Mouse (Mus musculus) 416B (cell line): Measurements from ENCODE around the gene 4930432M17Rik.

Source experiments
- DNase-seq: peaks from one replicate; pipeline ENCODE4 v3.0.0; 2011; ENCODE audit warnings: low read depth

The 4930432M17Rik gene

GRCm38 (mm10) chr3:121707106-121707505 lies 36.5 kb downstream of the 4930432M17Rik start:
- no peak for DNase-seq

- DNase-seq: no peak
Observed at GRCm38 (mm10) chr3:121710894-121711531, 40.5 kb downstream of the 4930432M17Rik start.

- no peak for DNase-seq
Observed at GRCm38 (mm10) chr3:121712222-121712621, 41.7 kb downstream of the 4930432M17Rik start.

GRCm38 (mm10) chr3:121713151-121713701 lies 42.7 kb downstream of the 4930432M17Rik start:
- no peak for DNase-seq

- no peak for DNase-seq
Observed at GRCm38 (mm10) chr3:121713816-121714215, 43.3 kb downstream of the 4930432M17Rik start.

- DNase-seq: no peak
Observed at GRCm38 (mm10) chr3:121714461-121714860, 43.9 kb downstream of the 4930432M17Rik start.

- no peak for DNase-seq
Observed at GRCm38 (mm10) chr3:121715336-121715735, 44.8 kb downstream of the 4930432M17Rik start.

GRCm38 (mm10) chr3:121715741-121716459 lies 45.3 kb downstream of the 4930432M17Rik start:
- no peak for DNase-seq

- no peak for DNase-seq
Observed at GRCm38 (mm10) chr3:121716480-121716879, 45.9 kb downstream of the 4930432M17Rik start.

GRCm38 (mm10) chr3:121718679-121719078 lies 48.1 kb downstream of the 4930432M17Rik start:
- no peak for DNase-seq

- DNase-seq: no peak
Observed at GRCm38 (mm10) chr3:121719701-121720100, 49.1 kb downstream of the 4930432M17Rik start.

GRCm38 (mm10) chr3:121720801-121721690 lies 50.5 kb downstream of the 4930432M17Rik start:
- DNase-seq: peak; percentile 51

GRCm38 (mm10) chr3:121721691-121722070 lies 51.1 kb downstream of the 4930432M17Rik start:
- DNase-seq: no peak

GRCm38 (mm10) chr3:121722971-121723844 lies 52.6 kb downstream of the 4930432M17Rik start, which contains the start of gene F3:
Gene F3, plus strand, starts transcription at chr3:121723537.
- DNase-seq: no peak

- DNase-seq: no peak
Observed at GRCm38 (mm10) chr3:121723968-121724524, 53.5 kb downstream of the 4930432M17Rik start.

GRCm38 (mm10) chr3:121724553-121724952 lies 54.0 kb downstream of the 4930432M17Rik start:
- no peak for DNase-seq

- no peak for DNase-seq
Observed at GRCm38 (mm10) chr3:121725651-121726050, 55.1 kb downstream of the 4930432M17Rik start.

- DNase-seq: peak; percentile 57
Observed at GRCm38 (mm10) chr3:121729678-121730077, 59.1 kb downstream of the 4930432M17Rik start.
